Mouse (Mus musculus) ES-E14 (cell line): Measurements from ENCODE around the gene Wdr53. TPM values are rescaled to one million over a fixed set of nuclear protein-coding genes. Genes with fewer than 3 reads are reported as not detected.
A peak's percentile ranks its signal among the peaks of the same experiment; 100 is the strongest.

Experiments
- DNase-seq: peaks from one replicate; pipeline ENCODE4 v3.0.0-alpha.2; 2013; ENCODE audit warnings: low read depth, low spot score
- H3K27ac ChIP-seq: 2 replicates; pipeline ENCODE4 v1.5.1; 2012; ENCODE audit warnings: low read depth, mild to moderate bottlenecking, low read length, moderate library complexity, mixed read lengths; ENCODE audit not compliant: poor library complexity, insufficient read depth, severe bottlenecking
- H3K36me3 ChIP-seq: 2 replicates; pipeline ENCODE4 v1.6.1; 2012; ENCODE audit warnings: mild to moderate bottlenecking, low read length, moderate library complexity, mixed read lengths; ENCODE audit not compliant: control insufficient read depth, poor library complexity, insufficient read depth, severe bottlenecking
- H3K4me1 ChIP-seq, 2 experiments: fragments of 150-350 bp in 1 of 2; sonication (generic) in 1 of 2; 2 replicates each; pipeline ENCODE4 v1.6.1; 2012; ENCODE audit warnings: low read length in 2 of 2, mild to moderate bottlenecking in 1 of 2, mixed read lengths in 1 of 2; ENCODE audit not compliant: control insufficient read depth in 2 of 2, insufficient read depth in 2 of 2, poor library complexity in 1 of 2
- H3K4me3 ChIP-seq, 2 experiments: fragments of 150-350 bp in 1 of 2; sonication (generic) in 1 of 2; 2 replicates each; pipeline ENCODE4 v1.5.1; 2012; ENCODE audit warnings: low read length in 2 of 2, low read depth in 1 of 2, mild to moderate bottlenecking in 1 of 2, mixed read lengths in 1 of 2; ENCODE audit not compliant: insufficient read depth in 1 of 2, poor library complexity in 1 of 2, severe bottlenecking in 1 of 2
- H3K9ac ChIP-seq: 2 replicates; pipeline ENCODE4 v1.6.1; 2012; ENCODE audit warnings: low read depth, mild to moderate bottlenecking, low read length, mixed read lengths; ENCODE audit not compliant: poor library complexity, insufficient read depth, severe bottlenecking
- H3K9me3 ChIP-seq: fragments of 150-350 bp; sonication (generic); 2 replicates; pipeline ENCODE4 v1.6.1; 2012; ENCODE audit warnings: low read depth, mild to moderate bottlenecking, low read length; ENCODE audit not compliant: control insufficient read depth, insufficient read depth
- CHD2 ChIP-seq: IDR thresholded peaks from 2 replicates; pipeline ENCODE4 v1.6.1; 2014; ENCODE audit warnings: mild to moderate bottlenecking, low read depth, low read length, inconsistent platforms
- HCFC1 ChIP-seq: IDR thresholded peaks from 2 replicates; pipeline ENCODE4 v1.6.1; 2012; ENCODE audit warnings: low read length, inconsistent platforms, borderline replicate concordance; ENCODE audit not compliant: insufficient read depth
- MAFK ChIP-seq: IDR thresholded peaks from 2 replicates; pipeline ENCODE4 v1.6.1; 2014; ENCODE audit warnings: mild to moderate bottlenecking, low read depth, low read length, inconsistent platforms; ENCODE audit not compliant: insufficient read depth
- ZC3H11A ChIP-seq: IDR thresholded peaks from 2 replicates; pipeline ENCODE4 v1.6.1; 2012; ENCODE audit warnings: low read depth, mild to moderate bottlenecking, inconsistent platforms, low read length, borderline replicate concordance
- ZNF384 ChIP-seq: IDR thresholded peaks from 2 replicates; pipeline ENCODE4 v1.6.1; 2012; ENCODE audit warnings: low read depth, low read length, inconsistent platforms
- in situ Hi-C, 2 experiments: fragments of 600-800 bp; cut with MboI; formaldehyde crosslinking; loops; one replicate each; pipeline ENCODE4 v1.15.1; 2025; ENCODE audit warnings: low sequenced_read_pairs in 2 of 2, inconsistent platforms in 1 of 2; ENCODE audit not compliant: unreplicated experiment in 2 of 2
- total RNA-seq: library from RNA; depleted of rRNA; stranded (reverse); fragments of 300-350 nt; gene quantifications from 2 replicates; pipeline ENCODE4 v1.2.3, GENCODE M21; 2012; rRNA removed

Gene Wdr53
- total RNA-seq, 1 experiment = 14.9 TPM

- peak overlapping the region; percentile 100 for H3K27ac ChIP-seq
- in situ Hi-C loops = no loop called here
- peaks cover 11 to 22% of the 10 kb centered on the region in 2 experiments for H3K4me1 ChIP-seq
- no peak for DNase-seq
- H3K4me3 ChIP-seq = peak overlapping the region in 1 of 2 experiments; percentile 1; a peak in 1 of 4 replicates
- TF ChIP-seq MAFK (no peak), HCFC1 (no peak), ZNF384 (no peak), CHD2 (no peak), ZC3H11A (no peak)
- H3K9me3 ChIP-seq = no peaks in the 10 kb centered on the region
- H3K9ac ChIP-seq = no peak overlapping the region
- H3K36me3 ChIP-seq = peaks cover 7% of the 10 kb centered on the region; the same call in 1 of the 2 replicates
Measured at GRCm38 (mm10) chr16:32303046-32303445, 56.0 kb downstream of the Wdr53 start.

GRCm38 (mm10) chr16:32303886-32304285 lies 56.9 kb downstream of the Wdr53 start:
- in situ Hi-C loops = no loop called here
- H3K4me1 ChIP-seq = peaks cover 9 to 22% of the 10 kb centered on the region in 2 experiments
- no peaks in the 10 kb centered on the region for H3K9me3 ChIP-seq
- no peak for TF ChIP-seq ZC3H11A
- H3K9ac ChIP-seq = peak overlapping the region; percentile 22; the same call in 1 of the 2 replicates
- peaks cover 5% of the 10 kb centered on the region; the same call in 1 of the 2 replicates for H3K36me3 ChIP-seq
- H3K4me3 ChIP-seq = no peak overlapping the region
- H3K27ac ChIP-seq = peak overlapping the region; percentile 94
- no peak for DNase-seq

Other genes starting within 250 kb of the Wdr53 start
- 12.6 and 16.3 TPM in 2 replicates for gene Senp5, start 243.9 kb upstream of the Wdr53 start, total RNA-seq
- 17.9 and 26.9 TPM in 2 replicates for gene Pak2, start 167.9 kb upstream of the Wdr53 start, total RNA-seq
- gene Pigx, start 147.5 kb upstream of the Wdr53 start, total RNA-seq = 59.5 and 86.2 TPM in 2 replicates
- gene Cep19, start 147.4 kb upstream of the Wdr53 start, total RNA-seq = 8.9 and 11.9 TPM in 2 replicates
- gene Nrros, start 81.6 kb upstream of the Wdr53 start, total RNA-seq = 6.4 and 7.2 TPM in 2 replicates
- 1.4 and 1.6 TPM in 2 replicates for gene Bex6, start 67.4 kb upstream of the Wdr53 start, total RNA-seq
- 11.4 and 14.2 TPM in 2 replicates for gene Fbxo45, start 69 bp upstream of the Wdr53 start, total RNA-seq
- not detected in 2 replicates for gene Smco1, start 24.2 kb downstream of the Wdr53 start, total RNA-seq
- 21.3 and 28.2 TPM in 2 replicates for gene Rnf168, start 30.2 kb downstream of the Wdr53 start, total RNA-seq
- 44.2 and 47.6 TPM in 2 replicates for gene Ubxn7, start 85.0 kb downstream of the Wdr53 start, total RNA-seq
- 0.48 TPM in 1 of 2 replicates, not detected in the other for gene Tm4sf19, start 153.3 kb downstream of the Wdr53 start, total RNA-seq
- 9.1 and 9.5 TPM in 2 replicates for gene Tctex1d2, start 172.5 kb downstream of the Wdr53 start, total RNA-seq
- 17.8 and 18.2 TPM in 2 replicates for gene Pcyt1a, start 183.7 kb downstream of the Wdr53 start, total RNA-seq
- 0.79 and 1.1 TPM in 2 replicates for gene Slc51a, start 240.7 kb downstream of the Wdr53 start, total RNA-seq
- gene Zdhhc19, start 249.0 kb downstream of the Wdr53 start, total RNA-seq = not detected in 2 replicates